Mouse (Mus musculus): ENCODE data around the gene Cdk5.
A peak's percentile ranks its signal among the peaks of the same experiment; 100 is the strongest.

Cdk5 gene

DNA sequence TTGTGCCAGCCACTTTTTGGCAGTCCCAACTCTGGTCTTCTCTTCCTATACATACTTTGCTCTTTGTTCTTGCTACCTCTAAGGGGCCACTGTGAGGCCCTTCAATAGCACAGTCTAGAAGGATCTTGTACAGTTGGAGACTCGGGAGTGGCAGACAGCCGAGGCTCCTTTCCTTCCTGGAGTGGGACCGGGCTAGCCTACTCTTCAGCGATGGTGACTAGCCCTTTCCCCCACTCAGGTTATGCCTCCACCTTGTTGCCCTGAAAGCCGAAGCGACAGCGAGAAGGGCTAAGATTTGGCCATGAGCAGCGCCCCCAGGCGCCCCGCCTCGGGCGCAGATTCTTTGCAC, 3.9 kb upstream of the Cdk5 start:
- DNase-seq, result no peak

GRCm38 (mm10) chr5:24426556-24427284, 3.4 kb upstream of the Cdk5 start:
- peak; percentile 55 for DNase-seq

DNA sequence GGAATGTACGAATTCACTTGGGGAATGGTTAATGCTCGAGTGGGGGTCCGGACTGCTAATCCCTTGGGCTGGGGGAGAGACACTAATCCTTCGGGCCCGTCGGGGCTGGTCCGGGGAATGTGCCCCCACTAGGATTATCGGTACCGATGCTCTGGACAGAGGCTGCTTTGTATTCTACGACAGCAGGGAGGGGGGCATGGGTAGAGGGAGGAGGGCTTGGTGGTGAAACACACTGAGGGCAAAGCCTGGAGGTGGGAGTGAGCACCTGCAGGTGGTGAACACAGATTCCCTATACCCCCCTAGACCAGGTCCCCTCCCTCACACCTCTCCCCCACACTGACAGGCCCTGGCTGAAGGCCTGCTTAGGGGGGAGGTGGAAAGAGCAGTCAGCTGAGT, 2.7 kb upstream of the Cdk5 start:
- peak; percentile 69 for DNase-seq

DNA sequence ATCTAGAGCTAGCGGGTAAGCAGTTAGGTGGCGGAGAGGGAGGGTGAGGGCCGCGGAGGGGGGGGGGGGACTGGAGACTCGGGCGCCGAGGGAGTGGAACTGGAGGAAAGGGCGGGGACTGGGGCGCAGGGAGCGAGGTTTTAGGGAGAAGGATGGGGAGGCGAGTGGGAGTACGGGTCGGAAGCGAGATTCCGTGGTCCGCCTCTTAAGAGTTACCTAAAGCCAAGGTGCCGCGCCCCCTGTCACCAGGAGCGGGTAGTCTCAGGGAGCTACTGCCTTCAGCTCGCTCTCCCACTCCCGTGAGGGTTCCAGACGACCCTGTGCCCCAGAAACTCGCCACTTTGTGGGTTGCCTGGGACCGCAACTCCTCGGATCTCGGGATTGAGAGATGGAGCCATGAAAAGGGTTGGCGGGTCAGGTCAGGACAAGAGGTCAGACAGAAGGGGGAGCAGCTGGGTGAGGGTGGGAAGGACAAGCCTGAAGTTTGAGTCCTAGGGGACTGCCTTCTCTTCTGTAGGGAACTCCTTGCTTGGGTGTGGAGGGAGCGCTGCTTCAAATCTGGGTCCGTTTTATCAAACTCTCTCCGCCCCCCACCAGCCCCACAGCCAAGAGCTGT, 2.2 kb upstream of the Cdk5 start:
- DNase-seq, result peak; percentile 74

GRCm38 (mm10) chr5:24424861-24425411, 1.6 kb upstream of the Cdk5 start:
- DNase-seq, result no peak

DNA sequence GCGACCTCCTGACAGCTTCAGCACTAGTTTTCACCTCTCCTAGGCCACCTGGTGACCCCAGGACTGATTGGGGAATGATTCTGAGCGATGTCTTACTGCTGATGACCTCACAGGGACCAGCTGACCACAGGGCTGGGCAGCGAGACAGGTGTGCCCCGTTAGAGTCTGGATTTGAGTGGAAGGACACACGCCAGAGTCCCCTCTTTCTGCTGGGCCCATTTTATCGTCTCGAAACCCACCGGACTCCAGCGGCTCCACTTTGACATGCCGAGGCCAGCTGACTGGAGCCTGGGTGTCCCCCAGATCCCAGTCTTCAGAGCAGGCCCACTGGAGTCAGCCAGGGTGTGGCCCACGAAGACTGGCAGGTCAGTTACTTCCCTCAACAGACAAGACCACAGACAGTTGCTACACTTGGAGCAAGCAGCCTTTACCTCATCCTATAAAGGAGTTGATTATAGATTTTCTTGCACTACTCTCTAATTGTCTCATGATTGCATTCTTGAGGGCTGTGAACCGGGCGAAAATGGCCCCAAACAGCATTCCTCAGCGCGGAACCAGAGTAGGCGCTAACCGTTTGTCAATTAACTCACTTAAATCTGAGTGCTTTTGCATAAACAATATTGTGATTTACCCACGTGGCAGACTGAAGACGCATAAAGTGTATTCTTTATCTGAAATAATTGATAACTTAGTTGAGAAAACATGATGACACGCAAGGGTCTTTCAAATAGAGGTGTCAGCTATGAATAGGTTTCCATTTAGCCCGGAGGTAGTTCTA, 863 bp upstream of the Cdk5 start:
- DNase-seq, result peak; percentile 67

DNA sequence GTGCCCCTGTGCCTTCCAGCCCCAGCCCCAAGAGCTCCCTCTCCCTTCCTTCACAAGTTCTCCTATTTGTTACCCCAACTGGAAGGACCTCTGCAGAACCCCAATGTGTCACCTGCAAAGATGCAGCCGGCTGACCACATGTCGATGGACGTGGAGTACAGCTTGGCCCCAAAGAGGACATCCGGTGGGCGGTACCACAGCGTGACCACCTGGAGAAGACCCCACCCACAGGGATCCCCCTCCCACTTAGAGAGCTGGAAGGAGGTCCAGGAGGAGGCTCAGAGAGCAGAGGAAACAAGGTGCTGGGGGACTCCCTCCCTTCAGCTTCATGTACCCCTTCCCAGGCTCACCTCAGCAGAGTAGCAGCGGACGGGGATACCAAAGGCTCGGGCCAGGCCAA, 2.9 kb downstream of the Cdk5 start:
- no peak for DNase-seq

GRCm38 (mm10) chr5:24417587-24417986, 5.7 kb downstream of the Cdk5 start:
- no peak for DNase-seq

- peak; percentile 87 for DNase-seq
These were observed 7.1 kb downstream of the Cdk5 start for GRCm38 (mm10) chr5:24416222-24416736.

DNA sequence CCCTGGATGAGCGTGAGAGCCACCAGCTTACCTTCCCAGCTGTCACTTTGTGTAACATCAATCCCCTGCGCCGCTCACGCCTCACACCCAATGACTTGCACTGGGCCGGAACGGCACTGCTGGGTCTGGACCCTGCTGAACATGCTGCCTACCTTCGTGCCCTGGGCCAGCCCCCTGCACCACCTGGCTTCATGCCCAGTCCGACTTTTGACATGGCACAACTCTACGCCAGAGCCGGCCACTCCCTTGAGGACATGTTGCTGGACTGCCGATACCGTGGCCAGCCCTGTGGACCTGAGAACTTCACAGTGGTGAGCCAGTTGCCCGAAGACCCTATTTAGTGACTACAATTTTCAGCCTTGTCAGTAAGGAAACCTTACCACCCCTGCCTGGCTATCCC, 9.4 kb downstream of the Cdk5 start:
- no peak for DNase-seq

GRCm38 (mm10) chr5:24413042-24413693, 10.2 kb downstream of the Cdk5 start, which contains the start of gene Asic3:
TSS of gene Asic3 (plus strand) at chr5:24413392.
- no peak for DNase-seq

GRCm38 (mm10) chr5:24412063-24412462, 11.3 kb downstream of the Cdk5 start:
- no peak for DNase-seq

- no peak for DNase-seq
These were observed 13.9 kb downstream of the Cdk5 start for GRCm38 (mm10) chr5:24409466-24409865.

DNA sequence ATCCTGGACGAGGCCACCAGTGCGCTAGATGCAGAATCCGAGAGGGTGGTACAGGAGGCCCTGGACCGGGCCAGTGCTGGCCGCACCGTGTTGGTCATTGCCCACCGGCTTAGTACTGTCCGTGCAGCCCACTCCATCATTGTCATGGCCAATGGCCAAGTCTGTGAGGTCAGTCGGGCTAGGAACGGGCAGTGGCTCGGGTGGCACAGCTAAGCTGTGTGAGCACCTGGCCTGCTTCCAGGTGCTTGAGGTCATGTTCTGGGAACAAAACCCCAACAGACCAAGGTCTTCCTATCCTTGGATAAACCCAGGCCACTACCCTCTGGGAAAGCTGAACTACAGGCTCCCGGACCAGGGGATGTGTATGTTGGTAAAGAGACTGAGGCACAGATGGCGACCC, 14.7 kb downstream of the Cdk5 start:
- no peak for DNase-seq

DNA sequence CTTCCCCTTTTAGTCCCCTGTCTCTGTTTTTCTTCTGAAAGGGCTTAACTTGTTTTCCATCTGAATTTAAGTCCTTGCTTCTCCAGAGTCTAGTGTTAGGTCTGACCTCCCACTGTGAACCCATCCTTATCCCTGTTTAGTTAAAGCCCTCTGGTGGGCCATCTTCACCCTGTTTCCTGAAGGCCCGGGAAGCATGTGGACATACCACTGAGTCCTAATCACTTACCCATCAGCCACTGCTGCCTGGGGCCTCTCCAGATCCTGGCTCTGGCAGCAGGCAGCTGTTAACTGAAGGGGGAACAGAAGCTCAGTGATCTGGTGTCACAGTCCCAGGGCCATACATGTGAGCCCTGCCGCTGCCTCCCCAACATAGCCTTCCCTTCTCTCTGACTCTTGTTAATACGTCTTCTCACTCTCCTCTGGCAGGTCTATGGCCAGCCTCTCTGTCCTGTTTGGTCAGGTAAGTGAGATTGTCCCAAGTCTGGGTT, 17.9 kb downstream of the Cdk5 start:
- no peak for DNase-seq

DNA sequence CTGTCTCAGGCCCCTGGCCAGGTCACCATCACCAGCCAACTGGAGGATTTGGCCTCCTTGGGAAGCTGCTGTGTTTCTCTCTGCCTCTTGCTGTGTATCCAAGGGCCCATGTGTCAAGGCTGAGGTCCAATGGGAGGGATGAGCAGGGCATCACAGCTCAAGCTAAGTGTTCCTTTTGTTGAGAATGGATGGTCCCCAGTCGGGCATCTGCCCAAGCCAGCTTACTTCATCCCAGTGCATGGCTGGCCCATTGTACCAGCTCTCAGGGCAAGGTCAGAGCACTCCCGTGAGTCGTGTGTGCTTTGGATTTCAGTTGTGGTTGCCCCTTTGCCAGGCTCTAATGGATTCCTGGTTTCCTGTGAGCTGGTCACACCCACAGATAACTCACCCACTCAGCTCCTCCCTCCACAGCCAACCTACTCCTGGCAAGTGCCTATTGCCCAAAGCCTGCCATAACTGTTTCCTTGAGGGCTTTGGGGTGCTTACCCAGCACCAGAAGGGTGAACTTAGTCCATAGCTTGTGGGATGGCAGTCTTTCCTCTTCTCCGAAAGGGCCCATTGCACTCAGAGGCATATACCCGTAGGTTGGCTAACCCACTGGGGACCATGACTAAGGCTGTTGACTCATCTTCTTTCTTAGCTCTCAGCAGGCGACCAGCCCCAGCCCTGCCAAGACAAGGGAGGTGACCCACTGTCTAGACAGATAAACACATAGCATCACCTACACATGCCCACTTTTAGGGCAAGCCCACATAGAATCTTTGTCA, 18.6 kb downstream of the Cdk5 start:
- DNase-seq, result peak; percentile 26

DNA sequence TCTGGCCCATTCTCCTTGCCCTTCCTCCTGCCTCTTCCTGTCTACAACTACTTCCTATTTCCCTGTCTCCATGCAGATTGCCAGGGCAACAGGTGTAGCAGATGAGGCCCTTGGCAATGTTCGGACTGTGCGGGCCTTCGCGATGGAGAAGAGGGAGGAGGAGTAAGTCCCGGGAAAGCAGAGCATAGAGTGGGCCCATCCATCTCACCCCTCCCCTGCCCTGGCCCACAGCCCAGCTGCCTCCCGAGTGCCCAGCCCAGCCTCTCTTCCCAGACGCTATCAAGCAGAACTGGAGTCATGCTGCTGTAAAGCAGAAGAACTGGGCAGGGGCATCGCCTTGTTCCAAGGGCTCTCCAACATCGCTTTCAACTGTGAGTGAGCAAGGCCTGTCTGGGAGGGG, 21.4 kb downstream of the Cdk5 start:
- DNase-seq, result peak; percentile 16

GRCm38 (mm10) chr5:24400911-24401605, 22.3 kb downstream of the Cdk5 start:
- DNase-seq, result no peak

- peak; percentile 35 for DNase-seq
These were observed 23.0 kb downstream of the Cdk5 start for GRCm38 (mm10) chr5:24400362-24400761.

GRCm38 (mm10) chr5:24399686-24400085, 23.6 kb downstream of the Cdk5 start:
- peak; percentile 37 for DNase-seq

GRCm38 (mm10) chr5:24396254-24396653, 27.1 kb downstream of the Cdk5 start:
- peak; percentile 46 for DNase-seq
